Mouse (Mus musculus) embryonic facial prominence, embryonic 11.5 days (tissue): ENCODE data around the gene Vwf. TPM values are rescaled to one million over a fixed set of nuclear protein-coding genes. Genes with fewer than 3 reads are reported as not detected.

Experiments used
- ATAC-seq: fragments of 200-750 bp; cut with Nextera tagmentation; replicated peaks from 2 replicates; pipeline ENCODE4 v1.8.0; 2017; ENCODE audit warnings: low read depth; ENCODE audit not compliant: insufficient number of reproducible peaks, low FRiP score, low TSS enrichment
- DNase-seq: peaks from one replicate; pipeline ENCODE4 v3.0.0-alpha.2; 2015; ENCODE audit warnings: low spot score
- H3K27ac ChIP-seq: fragments of 300-500 bp; sonication (generic); replicated peaks from 2 replicates; pipeline ENCODE4 v1.5.1; 2014; ENCODE audit warnings: mild to moderate bottlenecking, low read depth, low read length, control low read depth
- H3K27me3 ChIP-seq: fragments of 300-500 bp; sonication (generic); 2 replicates; pipeline ENCODE4 v1.6.1; 2014; ENCODE audit warnings: mild to moderate bottlenecking, low read length, moderate library complexity, mixed read lengths; ENCODE audit not compliant: control insufficient read depth, insufficient read depth
- H3K36me3 ChIP-seq: fragments of 300-500 bp; sonication (generic); replicated peaks from 2 replicates; pipeline ENCODE4 v1.6.1; 2014; ENCODE audit warnings: low read depth, mild to moderate bottlenecking, low read length, moderate library complexity, mixed read lengths; ENCODE audit not compliant: control insufficient read depth, insufficient read depth
- H3K4me1 ChIP-seq: fragments of 300-500 bp; sonication (generic); 2 replicates; pipeline ENCODE4 v1.6.1; 2014; ENCODE audit warnings: low read length, mixed read lengths; ENCODE audit not compliant: control insufficient read depth, insufficient read depth
- H3K4me2 ChIP-seq: fragments of 300-500 bp; sonication (generic); 2 replicates; pipeline ENCODE4 v1.6.1; 2014; ENCODE audit warnings: low read depth, mild to moderate bottlenecking, control low read depth, low read length, moderate library complexity
- H3K4me3 ChIP-seq: fragments of 300-500 bp; sonication (generic); 2 replicates; pipeline ENCODE4 v1.5.1; 2014; ENCODE audit warnings: low read depth, low read length, control low read depth
- H3K9ac ChIP-seq: fragments of 300-500 bp; sonication (generic); replicated peaks from 2 replicates; pipeline ENCODE4 v1.6.1; 2014; ENCODE audit warnings: mild to moderate bottlenecking, control low read depth, low read length
- H3K9me3 ChIP-seq: fragments of 300-500 bp; sonication (generic); replicated peaks from 2 replicates; pipeline ENCODE4 v1.6.1; 2016; ENCODE audit warnings: mild to moderate bottlenecking, low read length, inconsistent platforms, mixed read lengths; ENCODE audit not compliant: control insufficient read depth
- WGBS: fragments of 180-500 bp; shearing (Covaris S2); extraction: QIAGEN DNeasy Blood & Tissue Kit; methylation state at CpG from one replicate; pipeline ENCODE4 v1.1.7; 2014; 5-methylcytosine and 5-hydroxymethylcytosine counted together
- polyA plus RNA-seq: library from polyadenylated mRNA; unstranded; fragments of >200 nt; fragmentation: Nextera tagmentation; extraction: Ambion mirVana; gene quantifications from 2 replicates; pipeline ENCODE4 v1.2.1, GENCODE M21; 2014

Gene Vwf
- polyA plus RNA-seq, 1 experiment from 2014 or later: 6.7 TPM

DNA sequence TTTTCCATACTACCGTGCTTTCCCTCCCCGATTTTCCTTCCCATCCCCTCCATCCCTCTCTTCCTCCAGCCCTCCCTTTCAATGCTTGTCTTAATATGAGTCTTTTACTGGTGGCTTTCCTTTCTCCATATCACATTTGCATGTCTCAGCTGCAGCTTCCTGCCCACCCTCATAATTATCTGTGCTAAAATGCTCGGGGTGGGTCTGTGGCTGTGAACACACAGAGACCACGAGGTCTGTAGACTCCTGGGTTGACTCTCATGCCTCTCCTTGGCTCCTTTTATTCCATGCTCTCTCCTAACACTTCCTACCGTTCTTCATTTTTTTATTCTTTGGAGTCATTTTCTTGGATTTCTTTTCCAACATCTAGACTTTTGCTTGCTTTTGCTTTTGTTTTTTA, 3.6 kb downstream of the Vwf start:
- Histone ChIP-seq H3K27ac (no peak overlapping the region), H3K9ac (no peak overlapping the region), H3K4me3 (no peak overlapping the region), H3K4me2 (no peak overlapping the region), H3K36me3 (no peaks in the 10 kb centered on the region), H3K9me3 (no peaks in the 10 kb centered on the region), H3K4me1 (no peaks in the 10 kb centered on the region), H3K27me3 (no peaks in the 10 kb centered on the region)
- 86% methylated on average over 5 of the region's 5 CpGs for WGBS
- ATAC-seq (no peak), DNase-seq (no peak)

DNA sequence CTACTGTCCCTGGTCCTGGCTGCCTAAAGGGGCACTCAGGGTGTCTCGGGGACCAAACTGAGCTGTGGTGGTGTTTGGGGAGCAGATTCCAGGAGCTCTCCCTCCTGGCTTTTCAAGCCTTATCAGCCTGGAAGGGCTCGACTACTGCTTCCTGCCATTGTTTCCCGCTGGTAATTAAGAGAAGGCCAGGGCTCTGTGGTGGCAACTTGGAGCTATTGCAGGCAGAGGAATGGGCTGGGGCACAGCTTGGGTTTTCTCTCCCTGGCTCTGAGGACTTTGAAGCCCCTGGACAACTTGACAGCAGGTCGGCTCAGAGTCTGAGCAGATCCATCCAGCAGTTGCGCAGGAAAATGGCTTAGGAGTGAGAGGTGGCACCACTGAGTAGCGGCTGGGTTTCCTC, 6.2 kb downstream of the Vwf start:
- Histone ChIP-seq H3K27ac (no peak overlapping the region), H3K9ac (no peak overlapping the region), H3K4me2 (no peak overlapping the region), H3K27me3 (no peaks in the 10 kb centered on the region), H3K36me3 (no peaks in the 10 kb centered on the region), H3K4me1 (no peaks in the 10 kb centered on the region), H3K4me3 (no peak overlapping the region), H3K9me3 (no peaks in the 10 kb centered on the region)
- DNase-seq (no peak), ATAC-seq (no peak)
- 66% methylated on average over 6 of the region's 6 CpGs for WGBS

DNA sequence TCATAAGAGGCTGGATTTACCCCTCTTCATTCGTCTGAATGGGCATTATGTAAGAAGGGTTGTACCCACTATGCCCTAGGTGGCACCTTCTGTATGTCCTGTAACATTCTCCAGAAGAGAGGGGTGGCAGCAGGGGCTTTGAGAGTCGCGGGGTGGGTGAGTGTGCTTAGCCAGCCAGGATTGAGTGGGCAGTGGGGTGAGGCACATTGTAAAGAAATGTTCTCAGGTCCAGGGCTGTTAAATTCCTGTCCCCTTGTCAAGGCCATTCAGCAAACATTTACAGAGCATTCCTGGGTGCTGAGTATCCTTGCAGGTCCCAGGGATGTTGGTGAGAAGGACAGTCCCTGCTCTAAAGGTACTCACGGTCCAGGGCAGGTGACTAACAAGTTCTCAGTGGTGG, 7.0 kb downstream of the Vwf start:
- H3K27ac ChIP-seq: no peak overlapping the region
- no peaks in the 10 kb centered on the region for H3K9me3 ChIP-seq
- no peaks in the 10 kb centered on the region for H3K36me3 ChIP-seq
- WGBS: 86% methylated on average over 4 of the region's 4 CpGs
- no peak overlapping the region for H3K9ac ChIP-seq
- H3K4me3 ChIP-seq: no peak overlapping the region
- no peak for DNase-seq
- no peaks in the 10 kb centered on the region for H3K4me1 ChIP-seq
- H3K4me2 ChIP-seq: no peak overlapping the region
- ATAC-seq: no peak
- H3K27me3 ChIP-seq: no peaks in the 10 kb centered on the region

DNA sequence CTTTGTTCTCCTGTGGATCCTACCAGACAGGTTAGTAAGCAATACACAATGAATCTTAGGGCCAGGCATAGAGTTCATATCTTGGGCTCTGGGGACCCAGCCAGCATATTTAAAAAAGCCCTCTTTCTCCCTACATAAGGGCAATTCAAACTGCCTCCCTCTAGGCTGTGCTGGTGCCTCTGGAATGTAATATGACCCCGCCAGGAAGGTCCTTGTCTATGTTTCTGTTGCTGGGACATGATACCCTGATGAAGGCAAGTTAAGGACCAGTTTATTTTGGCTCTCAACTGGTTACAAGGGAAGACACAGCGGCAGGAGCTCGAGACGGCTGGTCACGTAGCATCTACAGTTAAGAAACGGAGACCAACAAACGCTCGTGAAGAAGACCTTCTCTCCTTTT, 12.3 kb downstream of the Vwf start:
- Histone ChIP-seq H3K4me3 (no peak overlapping the region), H3K9ac (no peak overlapping the region), H3K4me1 (no peaks in the 10 kb centered on the region), H3K27me3 (no peaks in the 10 kb centered on the region), H3K9me3 (no peaks in the 10 kb centered on the region), H3K27ac (no peak overlapping the region), H3K4me2 (no peak overlapping the region), H3K36me3 (no peaks in the 10 kb centered on the region)
- whole genome bisulfite sequencing: 85% methylated on average over 8 of the region's 8 CpGs
- no peak for DNase-seq
- ATAC-seq: no peak

DNA sequence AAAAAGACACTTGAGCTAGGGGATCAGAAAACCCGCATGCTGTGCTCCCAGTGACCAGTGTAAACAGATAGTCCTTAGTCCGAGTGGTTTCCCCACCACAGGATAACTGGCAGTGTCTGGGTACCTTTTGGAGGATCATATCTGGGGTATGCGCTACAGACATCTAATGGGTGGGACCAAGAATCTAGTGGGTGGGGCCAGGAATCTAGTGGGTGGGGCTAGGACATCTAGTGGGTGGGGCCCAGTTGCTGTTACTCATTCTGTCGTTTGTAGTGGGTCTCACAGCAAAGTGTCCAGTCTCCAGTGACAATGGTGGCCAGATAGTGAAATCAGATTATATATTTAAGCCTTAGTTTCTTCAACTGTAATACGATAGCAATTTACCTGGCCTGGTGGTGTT, 14.5 kb downstream of the Vwf start:
- ATAC-seq (no peak), DNase-seq (no peak)
- H3K27ac ChIP-seq: no peak overlapping the region
- no peaks in the 10 kb centered on the region for H3K4me1 ChIP-seq
- no peaks in the 10 kb centered on the region for H3K27me3 ChIP-seq
- H3K9ac ChIP-seq: no peak overlapping the region
- no peaks in the 10 kb centered on the region for H3K9me3 ChIP-seq
- no peak overlapping the region for H3K4me3 ChIP-seq
- H3K36me3 ChIP-seq: no peaks in the 10 kb centered on the region
- no peak overlapping the region for H3K4me2 ChIP-seq
- WGBS: 75% methylated on average over 5 of the region's 5 CpGs

DNA sequence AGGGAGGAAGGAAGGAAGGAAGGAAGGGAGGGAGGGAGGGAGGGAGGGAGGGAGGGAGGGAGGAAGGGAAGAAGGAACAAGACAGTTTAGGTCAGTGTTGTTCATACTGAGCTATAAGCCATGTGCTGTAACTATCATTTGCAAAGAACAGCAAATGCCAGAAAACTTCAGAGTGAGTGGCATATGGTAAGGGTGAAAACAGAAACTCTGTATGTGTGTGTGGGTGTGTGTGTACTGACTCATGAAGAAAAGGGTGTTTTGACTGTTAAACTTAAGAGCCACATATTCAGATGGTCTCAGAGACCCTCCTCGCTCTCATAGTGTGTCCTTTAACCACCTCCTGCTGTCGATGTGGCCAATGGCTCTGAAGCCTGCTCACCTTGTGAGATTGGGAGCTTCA, 14.9 kb downstream of the Vwf start:
- no peaks in the 10 kb centered on the region for H3K9me3 ChIP-seq
- H3K4me2 ChIP-seq: no peak overlapping the region
- WGBS: 91% methylated on average over 2 of the region's 2 CpGs
- DNase-seq (no peak), ATAC-seq (no peak)
- H3K27me3 ChIP-seq: no peaks in the 10 kb centered on the region
- no peak overlapping the region for H3K9ac ChIP-seq
- no peaks in the 10 kb centered on the region for H3K36me3 ChIP-seq
- H3K27ac ChIP-seq: no peak overlapping the region
- H3K4me1 ChIP-seq: no peaks in the 10 kb centered on the region
- H3K4me3 ChIP-seq: no peak overlapping the region

DNA sequence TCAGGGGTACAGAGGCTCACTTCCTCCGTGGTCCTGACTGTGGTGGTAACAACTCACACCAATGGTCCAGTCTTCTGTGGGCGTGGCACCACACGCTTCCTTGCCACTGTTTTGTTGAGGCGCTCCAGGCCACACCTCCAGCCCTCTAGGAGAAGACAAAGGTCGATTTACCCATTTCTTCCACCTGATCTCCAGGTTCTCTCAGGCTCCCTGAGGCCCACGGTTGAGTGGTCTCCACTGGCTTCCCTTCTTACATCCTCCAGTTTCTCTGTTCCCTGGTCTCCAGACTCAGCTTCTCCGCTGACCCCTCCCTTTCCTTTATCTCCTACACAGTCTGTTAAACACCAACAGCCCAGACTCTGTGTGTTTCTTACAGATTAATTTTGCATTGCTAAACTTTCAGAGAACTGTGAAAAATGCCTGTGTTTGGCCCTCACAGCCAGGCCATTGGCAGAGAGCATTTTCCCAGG, 18.3 kb downstream of the Vwf start:
- Histone ChIP-seq H3K9ac (no peak overlapping the region), H3K27me3 (no peaks in the 10 kb centered on the region), H3K4me3 (no peak overlapping the region), H3K4me2 (no peak overlapping the region), H3K9me3 (no peaks in the 10 kb centered on the region), H3K27ac (no peak overlapping the region), H3K36me3 (no peaks in the 10 kb centered on the region), H3K4me1 (no peaks in the 10 kb centered on the region)
- ATAC-seq (no peak), DNase-seq (no peak)
- WGBS: 77% methylated on average over 7 of the region's 7 CpGs

DNA sequence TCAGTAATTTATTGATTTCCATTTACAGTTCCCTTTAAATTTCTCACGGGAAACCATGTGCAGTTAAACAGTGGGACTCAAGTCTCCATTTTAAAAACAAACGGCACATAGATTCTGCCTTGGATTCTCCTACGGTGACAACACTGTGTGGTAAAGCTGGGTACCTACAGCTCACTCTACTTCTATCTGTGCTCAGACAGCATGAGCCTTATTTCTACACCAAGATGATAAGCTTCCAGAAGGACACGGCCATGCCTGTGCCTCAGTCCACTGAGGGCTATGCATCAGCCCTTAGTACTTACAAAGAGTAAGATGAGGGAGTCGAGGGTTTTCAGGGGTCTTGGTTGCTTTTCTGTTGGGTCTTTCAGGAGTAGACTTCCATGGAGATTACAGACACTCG, 18.8 kb downstream of the Vwf start:
- no peak overlapping the region for H3K4me3 ChIP-seq
- DNase-seq: no peak
- H3K4me1 ChIP-seq: no peaks in the 10 kb centered on the region
- H3K27ac ChIP-seq: no peak overlapping the region
- H3K9me3 ChIP-seq: no peaks in the 10 kb centered on the region
- no peaks in the 10 kb centered on the region for H3K36me3 ChIP-seq
- 86% methylated on average over 6 of the region's 6 CpGs for WGBS
- H3K27me3 ChIP-seq: no peaks in the 10 kb centered on the region
- no peak for ATAC-seq
- no peak overlapping the region for H3K9ac ChIP-seq
- no peak overlapping the region for H3K4me2 ChIP-seq
